Mouse (Mus musculus): ENCODE measurements around the gene Arid3a.

DNA sequence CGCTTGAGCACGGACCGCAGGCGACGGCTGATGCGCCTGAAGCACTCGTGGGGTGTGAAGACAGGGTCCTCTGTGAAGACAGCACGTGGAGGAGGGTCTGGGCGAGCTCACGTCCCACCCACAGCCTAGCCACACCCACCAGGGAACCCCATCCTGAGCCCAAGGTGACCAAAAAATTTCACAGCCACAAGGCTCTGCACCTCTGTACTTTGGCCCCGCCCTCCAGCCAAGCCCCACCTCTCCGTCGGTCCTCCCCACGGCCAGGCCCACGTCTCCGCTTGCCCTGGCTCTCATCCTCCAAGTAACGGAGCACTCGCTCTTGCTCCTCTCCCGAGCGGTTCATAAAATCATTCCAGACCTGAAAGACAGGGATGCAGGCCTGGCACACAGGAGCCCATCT is 14.4 kb upstream of the Arid3a start:
- TF ChIP-seq HCFC1 (IDR thresholded peaks at IDR 0.05; ENCODE audit: borderline replicate concordance, insufficient read depth, low read length): no peak
- TF ChIP-seq CHD2 (IDR thresholded peaks at IDR 0.05; ENCODE audit: low read depth, low read length): no peak
